Mouse (Mus musculus): Measurements from ENCODE around the gene Cep89.

DNA sequence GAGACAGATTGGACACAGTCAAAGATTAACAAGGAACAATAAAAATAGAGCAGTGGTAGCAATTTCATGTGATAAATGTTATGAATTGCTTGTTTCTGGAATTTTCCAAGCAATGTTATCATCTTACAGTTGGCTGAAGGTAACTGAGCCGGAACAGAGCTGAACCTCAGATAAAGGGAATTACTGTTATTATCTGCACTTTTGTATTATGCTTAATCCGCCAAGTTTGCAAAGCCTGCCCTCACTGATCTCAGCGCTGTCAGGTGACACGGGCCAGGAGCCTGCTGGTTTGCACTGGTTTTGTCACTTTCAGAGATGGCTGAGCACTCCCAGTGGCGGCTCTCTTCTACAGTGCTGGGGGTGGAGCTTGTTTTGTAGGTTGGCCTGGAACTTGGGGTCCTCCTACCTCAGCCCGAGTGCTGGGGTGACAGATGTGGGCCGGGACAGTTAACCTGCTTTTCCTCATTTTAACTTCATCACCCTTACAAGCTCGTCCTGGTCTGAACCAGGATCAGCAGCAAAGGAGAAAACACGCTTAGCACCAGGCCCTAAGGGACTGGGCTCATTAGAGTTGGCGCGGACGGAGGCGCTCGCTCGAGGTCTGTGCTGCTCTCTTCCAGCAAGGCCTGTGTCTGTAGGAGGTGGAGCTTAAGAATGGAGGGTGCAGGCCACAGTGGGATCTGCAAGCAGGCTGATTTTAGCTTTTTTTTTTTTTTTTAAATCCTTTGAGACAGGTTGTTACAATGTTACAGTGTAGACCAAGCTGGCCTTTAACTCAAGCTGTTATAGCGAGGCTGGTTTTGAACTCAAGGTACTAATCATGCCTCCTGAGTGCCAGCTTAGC lies 23.5 kb upstream of the Cep89 start:
- TF ChIP-seq TAL1 (conservative IDR thresholded peaks at IDR 0.05; ENCODE audit: low read depth, low read length): no peak
- no peak for TF ChIP-seq CTCF (IDR thresholded peaks at IDR 0.05; ENCODE audit: low read depth, low read length)

All from G1E (cell line).